Mouse (Mus musculus): Measurements from ENCODE around the gene Kif5c.

Kif5c gene

DNA sequence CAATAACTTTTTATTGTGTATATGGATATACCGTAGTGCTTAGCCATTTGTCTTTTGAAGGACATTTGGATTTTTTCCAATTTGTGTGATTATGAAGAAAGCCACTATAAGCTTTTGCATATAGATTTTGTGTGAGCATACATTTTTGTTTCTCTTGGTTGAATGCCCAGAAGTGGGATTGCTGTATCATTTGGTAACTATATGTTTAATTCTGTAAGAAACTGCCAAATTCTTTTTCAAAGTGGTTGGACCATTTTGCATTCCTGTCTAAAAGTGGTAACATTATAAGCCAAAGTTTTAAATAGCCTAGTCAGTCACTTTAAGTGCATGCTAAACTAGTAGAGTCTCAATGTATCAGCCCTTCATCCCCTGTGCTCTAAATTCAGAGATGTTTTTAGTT, 6.5 kb downstream of the Kif5c start:
- DNase-seq: no peak

DNA sequence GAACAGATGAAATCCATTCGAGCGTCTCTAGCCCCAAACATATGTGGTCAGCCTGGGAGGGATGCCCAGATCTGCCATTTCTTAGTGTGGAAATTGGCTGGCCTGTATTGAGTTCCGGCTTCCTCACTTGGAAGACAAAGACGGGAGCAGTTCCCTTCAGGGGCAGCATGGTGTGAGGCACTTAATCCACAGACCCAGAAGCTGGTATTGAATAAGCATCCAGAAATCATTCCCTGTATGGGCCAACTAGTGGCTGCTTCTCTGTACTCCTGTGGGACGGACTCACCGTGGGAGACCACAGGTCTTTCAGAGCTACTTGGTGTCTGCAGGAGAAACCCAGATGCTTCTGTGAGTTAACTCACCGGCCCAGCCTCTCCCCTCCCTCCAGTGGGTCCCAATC, 8.5 kb downstream of the Kif5c start:
- no peak for DNase-seq

DNA sequence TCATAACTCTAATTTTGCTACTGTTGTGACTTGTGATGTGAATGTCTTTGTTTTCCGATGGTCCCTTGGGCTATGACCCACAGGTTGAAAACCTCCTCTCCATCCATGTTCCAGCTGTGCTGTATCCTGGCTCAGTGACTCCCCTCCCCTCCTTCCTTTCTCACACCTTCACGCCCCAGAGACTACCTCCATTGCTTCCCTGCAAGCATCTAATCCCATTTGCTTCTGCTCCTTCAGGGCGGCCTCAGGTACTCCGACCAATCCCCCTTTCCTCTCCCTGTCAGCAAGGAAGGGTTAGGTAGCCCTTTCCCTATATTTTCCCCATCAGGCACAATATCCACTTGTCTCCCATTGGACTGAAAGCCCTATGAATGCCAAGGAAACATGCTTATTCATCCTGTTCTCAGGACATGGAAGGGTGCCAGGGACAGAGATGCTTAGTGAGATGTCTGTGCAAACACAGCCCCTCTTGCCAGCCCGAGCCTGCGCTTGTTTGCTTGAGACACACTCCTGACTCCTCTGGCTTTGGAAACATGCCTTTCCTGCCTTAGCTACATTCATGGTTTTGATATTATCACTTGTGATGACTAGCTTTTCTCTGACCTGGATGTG, 9.1 kb downstream of the Kif5c start:
- no peak for DNase-seq

DNA sequence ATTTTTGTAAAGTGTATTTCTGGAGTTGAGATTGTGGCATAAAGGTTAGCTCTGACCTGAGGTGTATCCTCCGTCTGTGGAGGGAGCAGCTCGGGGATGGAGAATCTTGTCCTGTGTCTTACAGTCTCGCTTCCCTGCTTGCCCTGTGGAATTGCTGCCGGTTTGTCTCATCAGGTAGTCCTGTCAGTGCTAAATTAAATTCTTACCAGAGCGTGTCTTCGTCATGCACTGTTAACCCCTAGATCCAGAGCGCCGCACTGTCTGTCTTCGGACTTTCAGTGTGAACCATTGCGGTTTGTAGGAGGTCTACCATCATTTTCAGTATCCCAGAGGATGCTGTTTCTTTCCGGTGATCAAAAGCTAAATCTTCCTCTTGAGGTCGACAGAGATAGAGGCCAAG, 10.1 kb downstream of the Kif5c start:
- no peak for DNase-seq

DNA sequence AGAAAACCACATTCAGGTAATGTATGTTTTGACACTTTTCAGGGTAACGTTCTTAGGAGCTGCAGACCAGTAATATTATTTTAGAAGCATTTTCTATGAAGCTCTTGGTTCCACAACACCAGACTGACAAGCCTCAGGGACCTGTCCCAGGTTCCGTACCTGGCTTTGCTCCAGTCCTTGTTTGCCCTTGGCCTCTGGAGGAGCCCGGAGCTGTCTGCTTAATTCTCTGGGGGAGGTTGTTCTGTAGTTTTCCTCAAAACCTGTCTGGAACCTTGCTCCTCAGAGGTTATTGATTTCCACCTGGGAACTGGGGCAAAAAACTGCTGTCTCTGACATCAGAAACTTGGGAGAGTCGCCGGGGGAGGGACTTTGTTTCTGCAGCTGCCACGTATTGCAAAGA, 11.5 kb downstream of the Kif5c start:
- no peak for DNase-seq

DNA sequence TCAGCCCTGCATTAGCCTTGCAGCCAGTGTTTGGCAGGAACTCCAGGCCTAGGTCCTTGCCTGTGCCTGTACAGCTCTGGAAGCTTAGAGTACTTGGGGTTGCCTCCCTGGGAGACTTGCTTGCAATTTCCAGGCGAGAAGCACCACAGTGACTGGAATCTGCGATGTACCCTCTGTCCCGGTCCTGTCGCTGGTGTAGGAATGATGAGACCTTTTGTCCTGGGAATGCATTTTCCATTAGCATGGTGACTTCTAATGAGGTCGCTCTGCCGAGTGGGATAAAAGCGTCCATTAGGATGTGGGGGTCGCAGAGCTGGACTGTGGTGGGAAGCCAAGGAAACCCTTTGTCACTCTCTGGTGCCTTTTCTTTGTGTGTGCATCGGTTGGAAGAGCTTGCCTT, 14.1 kb downstream of the Kif5c start:
- no peak for DNase-seq

DNA sequence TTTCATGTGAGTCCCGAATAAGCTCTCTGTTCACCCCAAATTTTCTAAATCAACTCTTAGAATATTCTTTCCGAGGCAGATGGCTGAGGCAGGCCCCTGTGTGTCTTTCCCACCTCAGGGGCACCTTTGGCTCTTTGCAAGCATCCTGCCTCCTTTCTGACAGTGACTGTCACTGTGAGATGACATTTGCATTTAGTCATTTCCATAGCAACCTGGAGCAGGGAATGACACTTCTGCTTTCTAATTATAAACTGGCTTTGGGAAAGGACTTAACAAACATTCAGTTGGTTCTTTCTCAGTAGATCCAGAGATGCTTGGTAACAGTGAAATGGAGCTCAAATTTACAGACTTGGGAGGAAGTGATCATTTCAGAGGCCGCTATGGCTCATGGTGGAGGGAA, 23.7 kb downstream of the Kif5c start:
- no peak for DNase-seq

DNA sequence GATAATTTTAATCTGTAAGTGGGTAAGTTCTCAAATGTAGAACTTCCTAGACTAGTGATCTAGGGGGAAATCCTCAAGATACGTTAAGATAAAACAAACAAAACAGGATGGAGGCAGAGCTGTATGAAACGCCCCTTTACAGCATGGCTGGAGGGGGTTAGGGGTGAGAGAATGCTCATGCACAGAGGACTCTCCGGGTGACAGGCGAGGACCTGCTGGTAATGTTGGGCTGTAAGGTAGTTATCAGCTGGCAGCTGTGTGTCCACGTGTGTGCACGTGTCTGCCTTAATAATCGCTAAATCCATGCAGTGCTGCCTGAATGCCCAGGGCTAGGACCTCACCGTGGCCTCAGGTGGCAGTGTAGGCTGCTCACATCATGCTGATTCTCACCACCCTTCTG, 24.7 kb downstream of the Kif5c start:
- no peak for DNase-seq

DNA sequence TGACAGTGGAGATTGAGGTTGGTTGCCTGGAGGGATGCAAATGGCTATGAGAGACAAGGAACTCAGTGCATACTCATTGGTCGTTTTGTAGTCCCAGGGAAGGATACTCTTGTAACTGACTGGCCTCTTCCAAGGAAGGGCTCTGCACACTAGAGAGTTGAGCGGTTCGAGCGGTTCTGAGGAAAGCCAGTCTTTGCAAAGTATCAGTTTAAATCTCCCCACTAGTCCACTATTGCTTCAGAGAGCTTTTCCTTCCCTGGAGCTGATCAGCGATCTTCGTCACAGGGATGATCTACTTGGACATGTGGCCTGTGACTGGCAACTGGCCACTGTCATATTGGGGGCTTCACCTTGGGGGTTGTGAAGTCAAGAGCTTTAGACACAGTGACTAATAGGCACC, 28.5 kb downstream of the Kif5c start:
- DNase-seq: no peak

DNA sequence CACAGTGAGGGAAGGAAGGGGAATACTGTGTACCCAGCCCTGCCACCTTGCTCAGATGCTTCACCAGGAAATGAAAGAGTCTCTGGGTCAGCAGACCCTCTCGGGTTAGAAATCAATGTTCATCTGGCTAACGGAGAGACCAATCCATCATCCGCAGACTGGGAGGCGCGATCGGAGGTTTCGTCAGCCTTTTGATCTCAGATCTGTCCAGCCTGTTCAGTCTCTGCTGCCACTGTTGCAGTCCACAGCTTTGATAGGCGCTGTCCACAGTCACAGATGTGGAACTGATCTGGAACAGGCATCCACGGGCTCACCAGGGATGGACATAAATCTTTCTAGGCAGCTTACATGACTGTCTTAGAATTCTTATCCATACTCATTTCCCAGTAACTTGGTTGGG, 29.2 kb downstream of the Kif5c start:
- no peak for DNase-seq

DNA sequence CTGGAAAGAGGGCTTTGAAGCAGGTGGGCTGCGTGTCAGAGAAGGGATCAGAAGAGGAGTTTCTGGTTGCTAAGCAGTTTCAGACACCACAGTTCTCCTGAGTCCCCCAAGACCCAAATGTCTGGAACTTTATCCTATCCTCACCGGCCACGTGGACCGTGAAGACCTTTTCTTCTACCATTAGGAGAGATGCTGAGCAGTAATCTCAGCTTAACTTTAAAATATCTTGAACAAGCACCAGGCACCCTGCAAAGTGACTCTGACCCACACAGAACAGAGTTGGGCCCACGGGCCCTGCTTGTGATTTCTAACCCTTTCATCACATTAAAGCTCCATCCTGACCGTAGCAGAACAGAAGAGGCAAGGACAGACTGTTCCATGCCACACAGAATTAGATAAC, 29.7 kb downstream of the Kif5c start:
- no peak for DNase-seq

DNA sequence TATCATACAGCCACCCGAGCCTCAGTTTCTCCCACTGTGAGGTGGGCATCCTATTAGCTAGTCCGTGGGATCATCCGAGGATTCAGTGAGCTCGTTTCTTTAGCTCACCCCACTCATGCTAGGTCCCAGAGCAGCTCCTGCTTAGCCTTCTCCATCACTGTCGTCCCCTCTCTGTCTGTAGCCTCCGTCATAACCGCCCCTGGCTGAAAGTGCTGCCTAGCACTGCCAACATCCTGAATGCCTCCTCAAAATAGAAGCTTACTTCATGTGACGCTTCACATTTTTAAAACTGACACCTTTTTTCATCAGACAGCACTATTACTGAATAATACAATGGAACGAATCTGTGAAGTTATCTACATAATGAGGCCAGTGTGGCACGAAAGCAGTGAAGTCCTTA, 30.1 kb downstream of the Kif5c start:
- no peak for DNase-seq

DNA sequence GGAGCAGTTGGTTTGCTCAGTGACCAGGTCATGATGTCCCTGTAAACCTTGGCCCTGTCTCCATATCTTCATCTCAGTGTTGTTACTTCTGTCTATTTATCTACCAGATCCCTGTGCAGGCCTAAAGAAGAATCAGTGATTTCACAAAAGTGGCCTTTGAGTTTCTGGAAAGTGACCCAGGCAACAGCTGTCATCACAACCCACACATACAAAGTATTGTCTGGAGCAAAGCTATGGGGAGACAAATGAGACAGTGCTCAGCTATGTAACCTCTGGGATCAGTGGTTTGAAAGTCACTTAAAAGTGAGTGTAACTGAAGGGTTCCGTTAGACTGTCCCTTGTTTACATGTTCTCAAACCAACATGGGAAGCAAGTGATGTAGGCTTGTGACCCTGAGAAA, 32.6 kb downstream of the Kif5c start:
- DNase-seq: no peak

DNA sequence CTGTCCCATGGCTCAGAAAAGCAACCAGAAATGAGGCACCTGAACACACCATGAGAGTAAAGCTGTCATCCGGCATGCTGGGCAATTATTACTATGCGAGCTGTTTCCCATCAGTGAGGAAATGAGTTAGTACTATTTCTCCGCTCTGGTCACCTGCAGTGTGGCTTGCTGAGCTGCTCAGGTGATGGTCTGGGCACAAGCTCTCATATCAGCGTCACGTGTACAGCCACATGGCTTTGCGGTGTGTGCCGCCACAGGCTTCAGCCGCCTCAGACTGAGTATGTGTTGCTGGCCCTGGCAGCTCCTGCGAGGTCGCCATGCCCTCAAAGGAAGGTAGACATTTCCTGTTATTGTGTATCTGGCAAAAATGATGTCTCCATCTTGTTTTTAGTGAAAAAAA, 35.5 kb downstream of the Kif5c start:
- DNase-seq: no peak

DNA sequence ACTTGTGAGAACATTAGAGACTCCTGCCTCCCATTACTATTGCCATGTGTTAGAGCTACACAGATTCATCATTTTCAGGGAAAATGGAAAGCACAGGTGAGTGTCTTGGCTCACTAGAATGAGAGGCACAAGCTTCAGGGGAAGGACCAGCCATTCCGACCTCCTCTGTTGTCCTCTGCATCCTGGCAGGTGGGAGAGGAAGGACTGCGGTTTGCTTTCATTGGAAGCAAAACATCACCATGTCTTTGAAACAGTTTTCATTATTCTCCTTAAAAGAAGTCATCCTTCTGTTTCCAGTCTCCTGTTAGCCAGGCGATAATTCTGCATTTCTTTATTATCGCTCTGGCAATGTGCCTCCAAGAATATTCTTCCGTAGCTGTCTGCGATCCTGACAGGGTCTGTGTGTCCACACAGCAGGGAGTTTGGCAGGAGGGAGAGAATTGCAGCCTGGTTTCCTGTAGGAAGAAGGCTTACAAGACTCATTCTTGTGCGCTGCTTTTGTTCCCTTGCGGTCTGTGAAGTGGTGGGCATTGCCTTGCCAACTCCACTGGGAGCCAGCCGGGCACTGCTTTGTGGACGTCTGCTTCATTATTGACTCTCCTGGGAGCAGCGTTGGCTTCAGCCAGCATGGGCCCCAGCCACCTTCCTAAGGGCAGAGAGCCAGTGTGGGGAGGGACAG, 36.2 kb downstream of the Kif5c start:
- DNase-seq: no peak

DNA sequence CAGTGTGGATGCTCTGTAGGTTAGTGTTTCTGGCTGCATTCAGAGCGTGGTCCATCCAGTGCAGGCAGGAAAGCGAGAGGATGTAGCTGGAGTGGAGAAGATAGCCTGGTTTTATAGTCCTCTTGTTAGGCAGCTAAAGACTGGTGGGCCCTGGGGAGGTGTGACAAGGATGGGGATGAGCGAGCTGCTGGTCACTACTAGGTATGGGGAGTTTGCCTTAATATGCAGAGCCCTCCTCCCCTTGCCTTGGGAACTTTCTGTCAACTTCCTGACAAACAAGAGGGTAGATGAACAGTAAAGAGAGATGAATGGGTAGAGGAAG, 36.7 kb downstream of the Kif5c start:
- no peak for DNase-seq

DNA sequence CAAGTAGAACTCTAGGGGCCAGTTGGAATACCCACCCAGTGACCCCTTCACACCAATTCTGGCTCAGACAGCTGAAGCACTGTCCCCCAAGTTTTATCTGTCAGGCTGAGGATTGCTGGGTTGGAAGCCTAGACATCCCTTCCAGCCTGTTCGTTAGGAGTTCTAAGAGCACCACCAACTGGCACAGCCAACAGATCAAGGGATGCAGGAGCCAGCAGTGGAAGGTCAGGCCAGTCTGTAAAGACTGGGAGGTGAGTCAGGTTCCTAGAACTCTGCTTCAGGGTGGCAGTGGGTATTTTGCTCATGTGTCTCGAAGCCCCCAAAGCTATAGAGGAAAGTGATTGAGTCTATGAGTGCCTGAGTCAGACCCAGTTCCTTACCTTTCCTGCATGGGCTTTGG, 37.9 kb downstream of the Kif5c start:
- no peak for DNase-seq

DNA sequence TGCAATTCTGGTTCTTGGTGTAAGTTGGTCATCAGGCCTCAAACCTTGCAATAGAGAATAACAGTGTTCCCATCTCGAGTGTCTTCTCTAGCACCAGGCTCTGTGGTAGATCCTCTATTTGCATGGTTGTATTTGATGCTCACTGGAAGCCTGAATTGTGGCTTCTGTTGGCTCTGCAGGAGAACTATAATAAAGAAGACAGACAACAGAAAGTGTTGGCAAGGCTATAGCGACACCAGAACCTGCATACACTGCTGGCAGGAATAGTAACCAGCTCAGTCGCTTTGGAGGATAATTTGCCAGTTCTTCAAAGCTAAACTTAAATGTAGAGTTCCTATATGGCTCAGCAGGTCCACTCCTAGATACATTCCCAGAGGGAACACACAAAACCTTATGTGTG, 38.6 kb downstream of the Kif5c start:
- no peak for DNase-seq

DNA sequence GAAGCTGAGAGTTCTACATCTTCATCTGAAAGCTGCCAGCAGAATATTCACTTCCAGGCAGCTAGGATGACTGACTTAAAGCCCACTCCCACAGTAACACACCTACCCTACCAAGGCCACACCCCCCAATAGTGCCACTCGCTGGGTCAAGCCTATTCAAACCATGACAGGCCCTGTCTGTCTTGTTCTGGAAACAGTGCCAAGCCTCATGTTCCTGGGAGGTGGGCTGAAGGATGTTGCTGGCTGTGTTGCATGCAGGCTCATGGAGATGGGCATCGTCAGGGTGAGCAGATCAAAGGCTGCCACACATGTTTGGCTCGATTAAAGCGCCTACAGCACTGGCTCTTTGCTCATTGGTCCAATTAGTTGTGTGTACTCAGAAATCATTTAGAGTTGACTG, 39.9 kb downstream of the Kif5c start:
- no peak for DNase-seq

DNA sequence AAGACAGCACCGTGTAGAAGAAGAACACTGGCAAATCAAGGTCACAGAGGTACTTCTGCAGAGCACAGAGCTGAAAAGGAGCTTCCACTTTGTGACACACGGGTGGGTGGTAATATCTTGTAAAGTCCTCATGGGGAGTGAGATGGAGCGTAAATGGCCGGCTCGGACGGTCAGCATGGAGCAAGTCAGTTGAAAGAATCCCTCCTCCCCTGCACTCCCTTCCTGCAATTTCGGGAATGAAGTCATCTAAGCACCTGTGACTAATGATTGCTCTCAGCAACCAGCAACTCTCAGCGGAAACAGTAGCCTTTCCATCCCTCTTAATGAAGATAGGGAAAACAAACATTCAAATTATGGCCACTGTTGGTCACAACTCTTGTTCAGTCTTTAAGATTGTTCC, 40.9 kb downstream of the Kif5c start:
- DNase-seq: no peak

DNA sequence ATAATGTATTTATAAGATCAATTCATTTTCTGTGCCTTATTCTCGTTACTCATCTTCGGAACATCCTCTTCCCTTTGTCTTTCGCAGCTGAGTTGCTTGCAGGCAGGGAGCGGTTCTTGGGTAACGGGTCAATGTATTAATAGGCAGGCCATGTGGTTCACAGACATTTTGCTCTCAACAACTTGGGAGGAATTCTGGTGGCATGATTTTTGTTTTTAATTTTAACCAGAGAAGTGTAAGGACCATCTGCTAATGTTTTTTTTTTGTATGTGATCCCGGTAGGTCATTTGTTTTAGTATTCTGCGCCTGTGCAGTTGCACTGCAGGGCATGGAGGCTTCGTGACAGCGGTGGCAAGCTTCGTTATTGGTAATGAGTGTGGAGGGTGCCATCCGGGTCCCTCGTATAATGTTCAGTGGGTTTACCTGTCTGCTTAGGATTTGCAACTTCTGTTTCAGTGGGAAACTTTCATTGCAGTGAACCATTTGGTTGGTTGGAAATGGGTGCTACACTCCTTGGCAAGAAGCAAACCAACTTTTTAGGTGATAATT, 41.4 kb downstream of the Kif5c start:
- DNase-seq: no peak

DNA sequence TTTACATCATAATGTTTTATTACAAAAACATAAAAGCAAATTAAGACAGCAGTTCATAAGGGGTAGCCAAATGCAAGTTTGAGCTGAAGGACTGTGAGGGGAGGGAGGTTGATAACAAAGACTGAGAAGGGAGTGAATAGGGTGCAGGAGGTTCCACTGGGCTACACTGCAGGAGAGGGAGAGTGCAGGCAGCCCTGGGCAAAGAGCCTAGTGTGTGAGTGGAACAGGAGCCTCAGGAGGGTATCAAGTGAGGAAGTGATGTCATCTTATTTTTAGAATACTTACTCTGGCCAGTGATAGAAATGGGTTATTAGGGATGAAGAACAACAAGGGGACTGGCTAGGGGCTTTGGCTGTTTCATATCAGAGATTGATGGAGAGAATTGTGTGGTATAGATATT, 42.2 kb downstream of the Kif5c start:
- no peak for DNase-seq

DNA sequence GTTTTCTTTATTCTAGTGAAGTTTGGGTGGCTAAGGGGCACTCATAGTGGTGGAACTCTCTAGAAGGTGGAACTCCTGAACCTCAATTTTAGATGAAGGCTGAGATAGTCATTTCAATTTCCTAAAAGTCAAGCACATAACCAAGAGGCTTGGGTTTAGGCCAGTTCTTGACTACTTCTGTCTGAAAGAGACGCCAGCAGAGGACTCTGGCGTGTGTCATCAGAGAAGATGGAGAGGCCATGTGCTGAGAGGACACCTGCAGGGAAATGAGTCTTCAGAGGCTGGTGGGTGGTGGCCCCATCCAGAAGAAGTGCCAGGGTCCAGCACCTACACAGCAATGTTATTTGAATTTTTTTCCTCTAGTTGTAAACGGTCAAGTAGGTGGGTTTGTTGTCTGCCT, 42.8 kb downstream of the Kif5c start:
- no peak for DNase-seq

DNA sequence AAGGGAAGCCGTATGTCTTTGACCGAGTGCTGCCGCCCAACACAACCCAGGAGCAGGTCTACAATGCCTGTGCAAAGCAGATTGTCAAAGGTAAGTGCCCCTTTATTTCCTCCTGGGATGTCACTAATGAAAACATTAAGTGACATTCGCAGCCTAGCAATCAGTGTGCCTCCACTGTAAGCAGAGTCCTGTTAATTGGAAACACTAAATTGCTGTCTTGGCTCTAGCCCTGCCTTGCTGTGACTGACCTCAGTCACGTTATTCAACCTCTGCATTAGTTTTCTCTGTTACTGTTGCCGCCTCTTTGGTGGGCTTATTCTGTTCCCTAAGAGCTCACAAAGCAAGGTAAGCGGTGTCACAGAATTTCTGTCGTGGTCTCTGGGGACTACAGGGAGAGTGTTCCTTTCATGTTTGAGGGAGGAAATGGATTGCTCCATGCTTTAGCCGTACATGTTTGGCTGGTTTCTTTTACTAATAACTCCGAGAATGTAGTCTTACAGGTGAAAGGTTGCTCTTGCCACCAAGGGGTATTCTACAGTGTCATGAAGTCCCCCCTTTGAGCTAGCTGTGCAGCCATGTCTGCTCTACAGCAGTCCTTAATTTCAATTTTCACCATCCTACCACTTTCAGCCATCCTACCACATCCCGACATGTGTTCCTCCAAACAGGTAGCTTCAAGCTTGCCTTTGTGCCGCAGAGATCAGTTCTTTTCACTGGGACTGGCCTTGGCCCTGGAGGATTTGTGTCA, 52.8 kb downstream of the Kif5c start:
- DNase-seq: no peak

DNA sequence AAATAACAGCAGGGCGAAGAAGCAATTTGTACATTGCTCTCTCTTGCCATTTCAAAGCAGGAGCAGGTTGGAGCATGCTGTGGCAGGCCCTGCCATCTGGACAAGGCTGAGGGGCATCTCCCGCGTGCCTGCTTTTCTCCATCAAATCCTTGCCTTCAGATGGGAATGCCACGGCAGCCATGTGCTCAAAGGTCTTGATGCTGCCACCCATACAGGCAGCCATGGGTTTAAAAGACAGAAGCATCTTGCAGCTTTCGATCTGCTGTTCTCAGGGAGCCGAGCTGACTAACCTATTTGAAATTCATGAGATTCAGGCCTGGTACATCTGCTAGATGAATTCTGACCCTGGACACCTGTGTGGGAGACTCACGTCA, 53.4 kb downstream of the Kif5c start:
- no peak for DNase-seq
